Mouse (Mus musculus) CH12.LX (cell line): ENCODE measurements around the gene C7. TPM values are rescaled to one million over a fixed set of nuclear protein-coding genes. Genes with fewer than 3 reads are reported as not detected.

Experiments used
- DNase-seq: peaks from one replicate; pipeline ENCODE4 v3.0.0-alpha.2; 2013; ENCODE audit errors: extremely low read depth
- H3K27ac ChIP-seq: 2 replicates; pipeline ENCODE4 v1.5.1; 2012; ENCODE audit warnings: low read depth, mild to moderate bottlenecking, control low read depth, moderate library complexity; ENCODE audit not compliant: insufficient read depth
- H3K27me3 ChIP-seq: replicated peaks from 2 replicates; pipeline ENCODE3; 2012; ENCODE audit warnings: inconsistent platforms
- H3K36me3 ChIP-seq, 2 experiments: replicated peaks in 1 of 2; 2 replicates each; pipeline versions ENCODE3 to v1.6.1; 2012; ENCODE audit warnings: inconsistent platforms in 1 of 2, low read length in 1 of 2, mild to moderate bottlenecking in 1 of 2, mixed read lengths in 1 of 2, moderate library complexity in 1 of 2; ENCODE audit not compliant: control insufficient read depth in 1 of 2, insufficient read depth in 1 of 2
- H3K4me1 ChIP-seq, 2 experiments: 2 replicates each; pipeline ENCODE4 v1.6.1; 2012; ENCODE audit warnings: inconsistent platforms in 1 of 2, moderate library complexity in 1 of 2; ENCODE audit not compliant: insufficient read depth in 2 of 2, control insufficient read depth in 1 of 2
- H3K4me2 ChIP-seq: 2 replicates; pipeline ENCODE4 v1.6.1; 2012; ENCODE audit warnings: low read depth, mild to moderate bottlenecking, control low read depth; ENCODE audit not compliant: poor library complexity, insufficient read depth, severe bottlenecking
- H3K4me3 ChIP-seq, 3 experiments: fragments of 150-350 bp in 1 of 3; sonication (generic) in 1 of 3; replicated peaks in 1 of 3; 2 replicates each; pipeline versions ENCODE3 to v1.5.1; 2011 to 2012; ENCODE audit warnings: low read depth in 2 of 3, low read length in 2 of 3, mild to moderate bottlenecking in 2 of 3, moderate library complexity in 2 of 3, control low read depth in 1 of 3, improper control_type of control experiment in 1 of 3, inconsistent platforms in 1 of 3, mixed read lengths in 1 of 3; ENCODE audit not compliant: poor library complexity in 1 of 3
- H3K79me2 ChIP-seq: replicated peaks from 2 replicates; pipeline ENCODE4 v1.6.1; 2012; ENCODE audit warnings: mild to moderate bottlenecking, moderate library complexity; ENCODE audit not compliant: control insufficient read depth, poor library complexity, insufficient read depth, severe bottlenecking; ENCODE audit errors: extremely low read depth
- H3K9ac ChIP-seq: 2 replicates; pipeline ENCODE4 v1.6.1; 2012; ENCODE audit warnings: low read depth, mild to moderate bottlenecking, control low read depth, moderate library complexity; ENCODE audit not compliant: insufficient read depth
- H3K9me3 ChIP-seq: replicated peaks from 2 replicates; pipeline ENCODE3; 2012; ENCODE audit warnings: low read length, inconsistent platforms, mixed read lengths
- BHLHE40 ChIP-seq: IDR thresholded peaks from 2 replicates; pipeline ENCODE4 v1.6.1; 2011; ENCODE audit warnings: mild to moderate bottlenecking, low read depth, low read length, improper control_type of control experiment
- CHD1 ChIP-seq: IDR thresholded peaks from 2 replicates; pipeline ENCODE4 v1.6.1; 2012; ENCODE audit warnings: low read depth, low read length, improper control_type of control experiment, inconsistent platforms
- CHD2 ChIP-seq: IDR thresholded peaks from 2 replicates; pipeline ENCODE4 v1.6.1; 2011; ENCODE audit warnings: low read length, improper control_type of control experiment
- E2F4 ChIP-seq: IDR thresholded peaks from 2 replicates; pipeline ENCODE4 v1.6.1; 2011; ENCODE audit warnings: low read depth, low read length, improper control_type of control experiment; ENCODE audit not compliant: insufficient replicate concordance
- ELF1 ChIP-seq: IDR thresholded peaks from 2 replicates; pipeline ENCODE4 v1.6.1; 2014; ENCODE audit warnings: low read depth, mild to moderate bottlenecking, inconsistent platforms, low read length, improper control_type of control experiment
- EP300 ChIP-seq: IDR thresholded peaks from 2 replicates; pipeline ENCODE4 v1.6.1; 2011; ENCODE audit warnings: low read length, improper control_type of control experiment
- ETS1 ChIP-seq: conservative IDR thresholded peaks from 2 replicates; pipeline ENCODE4 v1.6.1; 2012; ENCODE audit warnings: low read depth, mild to moderate bottlenecking, inconsistent platforms, low read length, improper control_type of control experiment, moderate library complexity
- GABPA ChIP-seq: IDR thresholded peaks from 2 replicates; pipeline ENCODE4 v1.6.1; 2012; ENCODE audit warnings: low read depth, low read length, improper control_type of control experiment, inconsistent platforms; ENCODE audit not compliant: insufficient replicate concordance
- HCFC1 ChIP-seq: IDR thresholded peaks from 2 replicates; pipeline ENCODE4 v1.6.1; 2012; ENCODE audit warnings: low read depth, mild to moderate bottlenecking, inconsistent platforms, low read length, improper control_type of control experiment
- IRF4 ChIP-seq: IDR thresholded peaks from 2 replicates; pipeline ENCODE4 v1.6.1; 2014; ENCODE audit warnings: low read depth, mild to moderate bottlenecking, inconsistent platforms, low read length, improper control_type of control experiment
- JUN ChIP-seq: IDR thresholded peaks from 2 replicates; pipeline ENCODE4 v1.6.1; 2011; ENCODE audit warnings: low read depth, mild to moderate bottlenecking, low read length, improper control_type of control experiment, moderate library complexity; ENCODE audit not compliant: insufficient read depth
- JUND ChIP-seq: conservative IDR thresholded peaks from 2 replicates; pipeline ENCODE4 v1.6.1; 2011; ENCODE audit warnings: low read depth, low read length, improper control_type of control experiment
- KAT2A ChIP-seq: IDR thresholded peaks from 2 replicates; pipeline ENCODE4 v1.6.1; 2012; ENCODE audit warnings: low read length, improper control_type of control experiment, inconsistent platforms; ENCODE audit not compliant: insufficient replicate concordance
- MAX ChIP-seq: IDR thresholded peaks from 2 replicates; pipeline ENCODE4 v1.6.1; 2011; ENCODE audit warnings: low read length, improper control_type of control experiment
- MAZ ChIP-seq: IDR thresholded peaks from 2 replicates; pipeline ENCODE4 v1.6.1; 2012; ENCODE audit warnings: low read depth, mild to moderate bottlenecking, inconsistent platforms, low read length, improper control_type of control experiment, moderate library complexity
- MEF2A ChIP-seq: IDR thresholded peaks from 2 replicates; pipeline ENCODE4 v1.6.1; 2014; ENCODE audit warnings: low read depth, mild to moderate bottlenecking, inconsistent platforms, low read length, improper control_type of control experiment, borderline replicate concordance
- MXI1 ChIP-seq: IDR thresholded peaks from 2 replicates; pipeline ENCODE4 v1.6.1; 2011; ENCODE audit warnings: mild to moderate bottlenecking, low read depth, low read length, improper control_type of control experiment
- MYC ChIP-seq: IDR thresholded peaks from 2 replicates; pipeline ENCODE4 v1.6.1; 2011; ENCODE audit warnings: low read depth, mild to moderate bottlenecking, improper control_type of control experiment, low read length
- NRF1 ChIP-seq: IDR thresholded peaks from 2 replicates; pipeline ENCODE4 v1.6.1; 2014; ENCODE audit warnings: low read depth, mild to moderate bottlenecking, inconsistent platforms, low read length, improper control_type of control experiment, moderate library complexity
- POLR2AphosphoS2 ChIP-seq: IDR thresholded peaks from 2 replicates; pipeline ENCODE4 v1.6.1; 2011; ENCODE audit warnings: low read depth, low read length, improper control_type of control experiment
- RAD21 ChIP-seq: IDR thresholded peaks from 2 replicates; pipeline ENCODE4 v1.6.1; 2011; ENCODE audit warnings: low read depth, mild to moderate bottlenecking, low read length, improper control_type of control experiment, moderate library complexity
- RCOR1 ChIP-seq: conservative IDR thresholded peaks from 2 replicates; pipeline ENCODE4 v1.6.1; 2012; ENCODE audit warnings: low read depth, mild to moderate bottlenecking, inconsistent platforms, low read length, improper control_type of control experiment
- SIN3A ChIP-seq: IDR thresholded peaks from 2 replicates; pipeline ENCODE4 v1.6.1; 2012; ENCODE audit warnings: low read length, improper control_type of control experiment, inconsistent platforms
- SMC3 ChIP-seq: IDR thresholded peaks from 2 replicates; pipeline ENCODE4 v1.6.1; 2011; ENCODE audit warnings: low read depth, low read length, improper control_type of control experiment
- UBTF ChIP-seq: IDR thresholded peaks from 2 replicates; pipeline ENCODE4 v1.6.1; 2012; ENCODE audit warnings: low read depth, mild to moderate bottlenecking, inconsistent platforms, low read length, improper control_type of control experiment, moderate library complexity
- USF2 ChIP-seq: conservative IDR thresholded peaks from 2 replicates; pipeline ENCODE4 v1.6.1; 2011; ENCODE audit warnings: low read depth, low read length, improper control_type of control experiment
- ZMIZ1 ChIP-seq: IDR thresholded peaks from 2 replicates; pipeline ENCODE4 v1.6.1; 2012; ENCODE audit warnings: low read depth, mild to moderate bottlenecking, inconsistent platforms, low read length, improper control_type of control experiment
- dilution Hi-C: fragments of 300-500 bp; cut with MboI; formaldehyde crosslinking; loops from 2 replicates; pipeline ENCODE4 v1.14.3; 2020; ENCODE audit warnings: low sequenced_read_pairs; ENCODE audit not compliant: extremely low pct_unique_long_range_greater_than_20kb, extremely low pct_ligation_motif_present
- in situ Hi-C: fragments of 300-500 bp; cut with MboI; formaldehyde crosslinking; loops from 3 replicates; pipeline ENCODE4 v1.14.3; 2019; ENCODE audit warnings: low sequenced_read_pairs, low pct_ligation_motif_present, low pct_unique_long_range_greater_than_20kb, mixed read lengths
- polyA plus RNA-seq: library from polyadenylated mRNA; unstranded; fragments of >175 nt; gene quantifications from 2 replicates; pipeline ENCODE4 v1.2.1, GENCODE M21; 2012; ENCODE audit warnings: low read depth; ENCODE audit not compliant: insufficient read length
- total RNA-seq, 2 experiments: library from RNA; depleted of rRNA; stranded (reverse); fragments of 300-350 nt in 1 of 2; fragments of >200 nt in 1 of 2; gene quantifications; 2 replicates each; pipeline ENCODE4 v1.2.3; 2012 to 2014

C7 gene
- total and polyA plus RNA-seq, 3 experiments: 0.04 to 0.11 (median 0.09) TPM

DNA sequence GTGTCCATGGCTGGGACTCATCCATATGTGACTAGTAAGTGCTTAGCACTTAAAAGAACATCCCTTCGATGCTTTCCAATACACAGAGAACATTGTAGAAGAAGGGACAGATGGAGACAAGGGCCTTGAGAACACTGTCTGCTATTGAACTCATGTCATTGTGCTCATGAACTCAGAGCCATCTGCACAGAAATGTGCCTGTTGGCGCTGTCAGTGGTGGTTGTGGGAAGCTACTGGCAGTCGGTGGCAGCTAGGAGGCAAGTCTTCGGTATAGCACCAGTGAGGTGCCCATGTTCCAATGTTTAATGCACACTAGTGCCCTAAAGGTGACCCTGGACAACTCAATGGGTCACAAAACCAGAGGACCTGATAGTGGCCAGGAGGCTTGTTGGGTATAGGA, 38.8 kb upstream of the C7 start:
- TF ChIP-seq MXI1: no peak
- TF ChIP-seq ELF1: no peak
- TF ChIP-seq KAT2A: no peak
- TF ChIP-seq MEF2A: no peak
- no peak for TF ChIP-seq ETS1
- TF ChIP-seq UBTF: no peak
- TF ChIP-seq RCOR1: no peak
- no peak for TF ChIP-seq CHD2
- no peak for TF ChIP-seq SIN3A
- no peak for TF ChIP-seq E2F4
- TF ChIP-seq BHLHE40: no peak
- TF ChIP-seq IRF4: no peak
- no peak for TF ChIP-seq ZMIZ1
- TF ChIP-seq CHD1: no peak
- TF ChIP-seq RAD21: no peak
- TF ChIP-seq NRF1: no peak
- TF ChIP-seq POLR2AphosphoS2: no peak
- TF ChIP-seq JUN: no peak
- TF ChIP-seq MAZ: no peak
- TF ChIP-seq, all 38 proteins: peak for 0
- H3K27me3 ChIP-seq: no peaks in the 10 kb centered on the region
- in situ Hi-C loops: loop anchor here (25.0 kb wide), 1 partner anchor 1065 kb away; the partner anchor contains the start of gene Oxct1
- H3K79me2 ChIP-seq: no peaks in the 10 kb centered on the region
- peaks cover 0 to 3% of the 10 kb centered on the region in 2 experiments; a peak in 1 of 4 replicates for H3K4me1 ChIP-seq
- no peak overlapping the region for H3K9ac ChIP-seq
- dilution Hi-C loops: no loop called here
- no peak overlapping the region for H3K4me2 ChIP-seq
- H3K27ac ChIP-seq: no peak overlapping the region
- H3K9me3 ChIP-seq: no peaks in the 10 kb centered on the region
- H3K36me3 ChIP-seq: peaks cover 29 to 64% of the 10 kb centered on the region in 2 experiments
- DNase-seq: no peak
- no peak overlapping the region for H3K4me3 ChIP-seq

DNA sequence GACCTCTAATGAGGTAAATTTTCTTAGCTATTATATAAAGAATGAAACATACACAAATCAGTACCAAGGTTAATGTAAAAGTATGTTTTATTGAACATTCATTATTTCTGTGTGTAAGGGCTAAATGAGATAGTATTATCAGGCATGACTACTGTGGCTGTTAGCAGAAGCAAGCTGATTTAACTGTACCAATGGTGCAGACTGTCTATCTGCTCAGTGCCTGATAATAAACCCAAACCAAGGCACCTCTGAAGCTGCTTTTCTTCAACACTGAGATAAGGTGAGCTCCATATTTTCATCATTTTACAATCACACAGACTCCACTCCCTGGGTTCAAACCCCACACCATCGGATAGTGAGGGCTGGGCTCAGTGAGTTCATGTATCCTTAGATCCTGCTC, 33.8 kb upstream of the C7 start:
- in situ Hi-C loops (no loop called here), dilution Hi-C loops (no loop called here)
- DNase-seq: no peak
- H3K36me3 ChIP-seq: peaks cover 19 to 42% of the 10 kb centered on the region in 2 experiments
- H3K9ac ChIP-seq: no peak overlapping the region
- H3K4me3 ChIP-seq: no peak overlapping the region
- H3K9me3 ChIP-seq: no peaks in the 10 kb centered on the region
- H3K4me2 ChIP-seq: no peak overlapping the region
- H3K27ac ChIP-seq: no peak overlapping the region
- no peaks in the 10 kb centered on the region for H3K4me1 ChIP-seq
- H3K79me2 ChIP-seq: no peaks in the 10 kb centered on the region
- H3K27me3 ChIP-seq: no peaks in the 10 kb centered on the region
- TF ChIP-seq GABPA (no peak), CHD1 (no peak), MAZ (no peak), MAX (no peak), ZMIZ1 (no peak), JUND (no peak), NRF1 (no peak), HCFC1 (no peak), SMC3 (no peak), MYC (no peak), MEF2A (no peak), EP300 (no peak), USF2 (no peak)
